Mouse (Mus musculus): ENCODE results near the gene Taar7a.
A peak's percentile ranks its signal among the peaks of the same experiment; 100 is the strongest.

Gene Taar7a

DNA sequence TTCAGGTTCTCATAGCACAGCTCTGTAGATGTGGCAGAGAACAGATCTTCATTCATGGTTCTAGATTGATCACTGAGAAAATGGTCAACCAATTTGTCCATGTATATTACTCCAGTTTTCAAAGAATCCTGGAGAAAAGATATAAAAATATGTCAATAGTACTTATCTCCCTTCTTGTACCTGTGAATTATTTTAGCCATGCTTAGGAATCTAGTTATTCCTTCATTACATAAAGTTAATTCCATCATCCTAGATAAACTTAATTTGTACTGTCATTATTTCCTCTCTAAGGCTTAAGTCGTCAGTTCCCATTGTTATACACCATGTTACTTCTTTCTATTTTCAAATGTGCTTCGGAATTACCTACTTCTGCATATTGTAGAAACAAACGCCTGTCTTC is at the start of gene Taar7a:
Taar7a (minus strand) TSS at position 101 of the 400 bp plus-strand sequence.
- no peak for DNase-seq (ENCODE audit: low spot score in 2 of 2)

DNA sequence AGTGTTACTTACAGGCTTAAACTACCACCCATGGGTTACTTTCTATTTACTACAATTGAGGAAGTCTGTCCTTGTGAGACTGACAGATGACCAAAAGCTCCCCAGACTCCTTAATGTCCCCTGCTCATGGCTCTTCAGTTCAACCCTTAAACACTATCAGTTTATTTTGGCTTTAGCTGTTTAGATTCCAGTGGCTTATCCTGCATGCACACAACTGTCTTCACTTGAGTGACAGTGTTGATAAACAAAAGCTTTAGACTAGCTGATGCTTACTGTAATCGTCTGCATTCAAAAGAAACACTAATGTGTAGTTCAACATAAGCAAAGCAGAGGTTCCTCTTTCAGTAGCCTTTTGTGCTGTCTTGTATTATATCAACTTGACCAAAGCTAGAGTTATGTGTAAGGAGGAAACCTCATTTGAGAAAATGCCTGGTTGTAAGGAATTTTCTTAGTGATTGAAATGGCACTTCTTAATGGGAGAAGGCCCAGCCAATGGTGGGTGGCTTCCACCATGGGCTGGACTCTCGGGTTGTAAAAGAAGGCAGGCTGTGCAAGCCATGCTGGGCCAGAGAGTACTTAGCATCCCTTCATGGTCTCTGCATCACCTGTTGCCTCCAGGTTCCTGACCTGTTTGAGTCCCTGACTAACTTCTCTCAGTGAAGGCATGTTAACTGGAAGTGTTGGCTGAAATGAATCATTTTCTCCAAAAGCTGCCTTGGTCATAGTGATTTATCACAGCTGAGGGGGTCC is 47.0 kb upstream of the Taar7a start:
- DNase-seq (ENCODE audit: low spot score in 2 of 2), result no peak

DNA sequence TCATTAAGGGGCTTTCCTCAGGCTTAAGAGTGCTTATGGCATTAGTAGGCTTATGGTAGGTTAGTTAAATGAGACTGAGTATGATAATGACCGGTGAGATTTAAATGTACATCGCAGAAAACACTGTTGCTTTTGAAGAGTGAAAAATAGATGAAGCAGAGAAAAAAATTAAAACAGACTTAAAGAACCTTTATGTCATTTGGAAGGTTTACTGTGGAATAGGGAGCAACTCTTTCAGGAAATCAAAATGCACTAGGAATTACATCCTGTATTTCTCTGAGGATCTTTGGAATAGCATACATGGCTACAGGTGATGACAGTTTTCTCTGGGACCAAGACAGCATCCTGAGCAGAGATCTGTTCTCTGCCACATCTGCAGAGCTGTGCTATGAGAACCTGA is 44.0 kb upstream of the Taar7a start, which contains the start of gene Taar7e:
Taar7e (plus strand) TSS at position 301 of the 400 bp plus-strand sequence.
- no peak for DNase-seq (ENCODE audit: low spot score in 2 of 2)

DNA sequence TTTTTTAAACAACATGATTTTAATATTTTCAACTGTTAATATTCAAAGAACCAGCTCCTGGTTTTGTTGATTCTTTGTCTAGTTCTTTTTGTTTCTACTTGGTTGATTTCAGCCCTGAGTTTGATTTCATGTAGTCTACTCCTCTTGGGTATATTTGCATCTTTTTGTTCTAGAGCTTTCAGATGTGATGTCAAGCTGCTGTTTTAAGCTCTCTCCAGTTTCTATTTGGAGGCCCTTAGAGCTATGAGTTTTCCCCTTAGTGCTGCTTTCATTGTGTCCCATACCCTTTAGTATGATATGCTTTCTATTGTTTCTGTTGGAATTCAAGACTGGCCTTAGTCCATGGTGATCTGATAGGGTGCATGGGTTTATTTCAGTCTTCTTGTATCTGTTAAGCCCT is 38.1 kb upstream of the Taar7a start:
- no peak for DNase-seq (ENCODE audit: low spot score in 2 of 2)

DNA sequence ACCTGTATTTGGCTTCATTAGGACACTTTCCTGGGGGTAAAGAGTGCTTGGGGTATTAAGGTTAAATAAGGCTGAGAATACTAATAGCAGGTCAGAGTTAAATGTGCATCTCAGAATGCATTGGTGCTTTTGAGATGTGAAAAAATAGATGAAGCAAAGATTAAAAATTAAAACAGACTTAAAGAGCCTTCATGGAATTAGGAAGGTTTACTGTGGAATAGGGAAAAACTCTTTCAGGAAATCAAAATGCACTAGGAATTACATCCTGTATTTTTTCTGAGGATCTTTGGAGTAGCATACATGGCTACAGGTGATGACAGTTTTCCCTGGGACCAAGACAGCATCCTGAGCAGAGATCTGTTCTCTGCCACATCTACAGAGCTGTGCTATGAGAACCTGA is 33.6 kb upstream of the Taar7a start, which contains the start of gene Taar7d:
Taar7d (plus strand) TSS at position 301 of the 400 bp plus-strand sequence.
- no peak for DNase-seq (ENCODE audit: low spot score in 2 of 2)

DNA sequence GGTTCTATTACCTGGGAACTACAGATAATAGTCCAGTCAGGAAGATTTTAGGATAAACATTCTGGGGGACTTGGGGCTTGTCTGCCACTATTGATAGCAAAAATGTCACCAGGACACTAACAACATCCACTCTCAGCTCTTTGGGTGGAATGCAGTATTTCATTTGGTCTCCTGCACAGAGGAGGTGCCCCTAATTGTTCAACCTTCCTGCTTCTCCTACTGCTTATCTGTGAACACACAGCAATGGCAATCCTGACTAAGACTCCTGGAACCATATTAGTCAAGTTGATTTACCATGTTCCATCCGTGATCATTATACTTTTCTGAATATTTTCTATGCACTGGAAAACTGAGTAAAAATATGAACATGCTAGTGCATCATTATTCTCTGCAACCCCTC is 14.9 kb upstream of the Taar7a start:
- no peak for DNase-seq (ENCODE audit: low spot score in 2 of 2)

DNA sequence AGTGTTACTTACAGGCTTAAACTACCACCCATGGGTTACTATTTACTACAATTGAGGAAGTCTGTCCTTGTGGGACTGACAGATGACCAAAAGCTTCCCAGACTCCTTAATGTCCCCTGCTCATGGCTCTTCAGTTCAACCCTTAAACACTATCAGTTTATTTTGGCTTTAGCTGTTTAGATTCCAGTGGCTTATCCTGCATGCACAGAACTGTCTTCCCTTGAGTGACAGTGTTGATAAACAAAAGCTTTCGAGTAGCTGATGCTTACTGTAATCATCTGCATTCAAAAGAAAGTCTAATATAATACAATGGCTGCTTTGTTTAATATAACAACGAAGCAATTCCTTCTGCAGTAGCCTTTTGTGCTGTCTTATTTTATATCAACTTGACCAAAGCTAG is 13.8 kb upstream of the Taar7a start:
- DNase-seq (ENCODE audit: low spot score in 2 of 2), result no peak

DNA sequence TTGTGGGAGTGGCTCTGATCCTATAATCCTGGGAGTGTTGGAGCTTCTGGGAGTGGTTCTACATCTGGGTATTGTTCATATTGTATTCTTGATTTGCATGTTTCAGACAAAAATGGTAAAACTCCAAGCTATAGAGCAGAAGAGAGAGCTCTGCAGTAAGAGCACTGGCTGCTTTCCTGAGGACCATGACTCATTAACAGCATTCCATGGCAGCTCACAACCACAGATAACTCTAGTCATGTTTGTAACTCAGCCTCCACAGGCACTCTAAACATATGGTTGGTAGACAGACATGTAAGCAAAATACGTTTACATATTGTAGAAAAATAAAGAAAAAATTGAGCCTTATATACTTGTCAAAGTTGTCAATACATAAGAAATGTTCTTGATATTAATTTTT is 13.2 kb upstream of the Taar7a start:
- DNase-seq (ENCODE audit: low spot score in 2 of 2), result no peak

DNA sequence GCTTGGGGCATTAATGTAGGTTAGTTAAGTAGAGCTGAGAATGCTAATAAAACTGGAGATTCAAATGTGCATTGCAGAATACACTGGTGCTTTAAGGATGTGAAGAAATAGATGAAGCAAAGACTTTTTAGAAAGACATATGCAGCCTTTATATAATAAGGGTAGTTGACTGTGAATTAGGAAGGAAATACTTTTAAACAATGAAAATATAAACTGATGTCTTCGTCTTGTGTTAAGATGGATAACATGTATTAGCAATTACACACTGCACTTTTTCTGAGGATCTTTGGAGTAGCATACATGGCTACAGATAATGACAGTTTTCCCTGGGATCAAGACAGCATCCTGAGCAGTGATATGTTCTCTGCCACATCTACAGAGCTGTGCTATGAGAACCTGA is 6.4 kb upstream of the Taar7a start, which contains the start of gene Taar7b:
Taar7b (plus strand) TSS at position 301 of the 400 bp plus-strand sequence.
- no peak for DNase-seq (ENCODE audit: low spot score in 2 of 2)

DNA sequence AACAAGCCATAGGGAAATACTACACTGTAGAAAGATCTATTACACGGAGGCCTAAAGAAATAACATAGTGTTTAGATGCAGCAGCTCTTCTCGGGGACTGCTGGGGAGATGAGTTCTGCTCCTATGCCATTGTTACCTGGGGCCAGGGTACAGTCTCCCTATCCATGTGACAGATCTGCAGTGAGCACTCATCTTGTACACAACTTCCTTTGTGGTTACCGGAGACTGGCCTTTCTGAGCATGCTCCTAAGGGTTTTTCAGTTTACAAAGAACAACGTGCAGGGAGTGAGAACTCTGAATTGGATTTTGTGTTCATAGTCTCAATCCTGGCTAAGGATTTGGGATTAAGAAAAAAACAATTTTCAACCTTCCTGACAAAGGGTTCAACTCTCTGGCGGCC is 6.9 kb downstream of the Taar7a start:
- no peak for DNase-seq (ENCODE audit: low spot score in 2 of 2)

DNA sequence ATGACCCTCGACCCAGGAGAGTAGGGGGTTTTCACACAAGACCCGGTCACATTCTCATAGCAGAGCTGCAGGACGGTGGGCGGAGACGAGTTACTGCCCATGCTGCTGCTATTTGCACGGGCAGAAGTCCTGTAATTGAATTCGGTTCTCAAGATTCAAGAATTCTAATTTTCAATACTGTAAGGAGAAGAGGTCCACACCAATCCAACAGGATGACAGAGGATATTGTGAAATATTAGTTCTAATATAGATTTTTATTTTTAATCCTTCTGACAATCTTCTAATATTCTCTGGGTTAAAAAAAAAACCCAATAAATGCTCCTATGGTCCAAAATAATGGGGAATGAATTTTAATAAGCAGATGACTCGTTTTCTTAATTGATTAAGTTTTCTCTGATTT is 7.7 kb downstream of the Taar7a start, which contains the start of gene Taar6:
Taar6 (minus strand) TSS at position 101 of the 400 bp plus-strand sequence.
- no peak for DNase-seq (ENCODE audit: low spot score in 2 of 2)

DNA sequence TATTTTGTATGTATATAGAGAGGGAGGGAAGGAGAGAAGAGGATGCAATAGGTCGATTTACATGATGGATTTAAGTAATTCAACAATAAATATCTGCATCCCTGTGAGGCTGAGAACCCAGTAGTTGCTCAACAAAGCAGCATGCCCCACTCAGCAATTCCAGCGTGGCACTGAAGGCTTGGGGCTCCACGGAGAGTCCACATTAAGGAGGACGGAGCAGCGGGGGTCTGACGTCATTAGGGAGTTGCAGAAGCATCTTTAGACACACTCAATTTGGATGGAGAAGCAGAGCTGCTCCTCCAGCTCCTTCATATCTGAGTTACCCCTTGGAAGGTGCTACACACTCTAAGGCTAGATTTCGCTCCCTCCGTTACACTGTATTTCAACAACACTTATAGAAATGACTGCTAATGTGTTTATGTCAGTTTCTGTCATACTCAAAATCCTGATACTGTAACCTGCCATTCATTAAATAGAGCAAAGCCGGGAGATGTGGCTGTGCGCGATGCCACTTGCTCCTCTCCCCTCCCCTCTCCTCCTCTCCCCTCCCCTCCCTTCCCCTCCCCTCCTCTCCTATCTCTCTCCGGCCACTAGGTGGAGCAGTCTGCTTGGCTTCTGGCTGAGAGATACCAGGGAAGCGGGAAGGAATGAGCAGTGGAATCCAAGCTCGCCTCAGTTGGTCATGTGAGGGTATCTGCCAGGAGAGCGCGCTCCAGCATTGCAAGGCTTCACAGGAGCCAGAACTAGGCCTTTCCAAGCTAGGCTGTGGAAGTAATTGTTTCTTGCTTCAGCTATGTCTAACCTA is 14.2 kb downstream of the Taar7a start:
- peak; percentile 45 to 69 for DNase-seq (ENCODE audit: low spot score in 2 of 2)

DNA sequence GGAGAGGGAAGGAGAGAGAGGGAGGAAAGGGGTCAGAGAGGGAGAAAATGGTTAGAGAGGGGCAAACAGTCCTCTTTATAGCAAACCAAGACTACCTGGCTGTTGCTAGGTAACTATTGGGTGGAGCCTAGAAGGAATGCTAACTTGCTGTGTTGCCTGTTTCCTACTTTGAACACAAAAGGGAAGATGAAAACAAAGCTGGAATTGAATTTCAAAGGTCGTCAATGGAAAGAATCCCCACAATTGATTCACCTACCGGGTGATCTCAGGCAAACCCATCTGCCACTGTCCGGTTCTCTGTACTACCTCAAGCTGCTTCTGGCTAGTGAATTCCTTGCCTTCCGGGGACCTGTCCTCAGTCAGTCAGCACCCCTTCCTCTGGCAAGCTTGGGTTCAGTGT is 15.3 kb downstream of the Taar7a start:
- no peak for DNase-seq (ENCODE audit: low spot score in 2 of 2)

DNA sequence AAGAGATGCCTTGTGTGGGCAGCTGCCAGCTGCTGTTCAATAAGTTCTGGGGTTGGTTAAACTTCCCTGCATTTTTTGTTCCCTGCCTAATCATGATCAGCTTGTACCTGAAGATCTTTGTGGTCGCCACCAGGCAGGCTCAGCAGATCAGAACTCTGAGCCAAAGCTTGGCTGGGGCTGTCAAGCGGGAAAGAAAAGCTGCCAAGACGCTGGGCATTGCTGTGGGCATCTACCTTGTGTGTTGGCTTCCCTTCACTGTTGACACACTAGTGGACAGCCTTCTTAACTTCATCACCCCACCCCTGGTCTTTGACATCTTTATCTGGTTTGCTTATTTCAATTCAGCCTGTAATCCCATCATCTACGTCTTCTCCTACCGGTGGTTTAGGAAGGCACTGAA is 22.0 kb downstream of the Taar7a start:
- DNase-seq (ENCODE audit: low spot score in 2 of 2), result no peak

DNA sequence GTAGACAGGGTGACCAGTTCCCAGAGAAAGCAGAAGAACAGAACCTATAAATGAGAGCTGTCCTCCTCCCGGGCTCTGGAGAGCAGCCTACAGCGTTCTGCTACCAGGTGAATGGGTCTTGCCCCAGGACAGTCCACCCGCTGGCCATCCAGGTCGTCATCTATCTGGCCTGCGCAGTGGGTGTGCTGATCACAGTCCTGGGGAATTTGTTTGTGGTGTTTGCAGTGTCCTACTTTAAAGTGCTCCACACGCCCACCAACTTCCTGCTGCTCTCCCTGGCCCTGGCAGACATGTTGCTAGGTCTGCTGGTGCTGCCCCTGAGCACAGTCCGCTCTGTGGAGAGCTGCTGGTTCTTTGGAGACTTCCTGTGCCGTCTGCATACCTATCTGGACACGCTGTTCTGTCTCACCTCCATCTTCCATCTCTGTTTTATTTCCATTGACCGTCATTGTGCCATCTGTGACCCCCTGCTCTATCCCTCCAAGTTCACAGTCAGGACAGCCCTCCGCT is 22.6 kb downstream of the Taar7a start, which contains the start of gene Taar5:
Taar5 (plus strand) TSS at position 51 of the 510 bp plus-strand sequence.
- no peak for DNase-seq (ENCODE audit: low spot score in 2 of 2)

DNA sequence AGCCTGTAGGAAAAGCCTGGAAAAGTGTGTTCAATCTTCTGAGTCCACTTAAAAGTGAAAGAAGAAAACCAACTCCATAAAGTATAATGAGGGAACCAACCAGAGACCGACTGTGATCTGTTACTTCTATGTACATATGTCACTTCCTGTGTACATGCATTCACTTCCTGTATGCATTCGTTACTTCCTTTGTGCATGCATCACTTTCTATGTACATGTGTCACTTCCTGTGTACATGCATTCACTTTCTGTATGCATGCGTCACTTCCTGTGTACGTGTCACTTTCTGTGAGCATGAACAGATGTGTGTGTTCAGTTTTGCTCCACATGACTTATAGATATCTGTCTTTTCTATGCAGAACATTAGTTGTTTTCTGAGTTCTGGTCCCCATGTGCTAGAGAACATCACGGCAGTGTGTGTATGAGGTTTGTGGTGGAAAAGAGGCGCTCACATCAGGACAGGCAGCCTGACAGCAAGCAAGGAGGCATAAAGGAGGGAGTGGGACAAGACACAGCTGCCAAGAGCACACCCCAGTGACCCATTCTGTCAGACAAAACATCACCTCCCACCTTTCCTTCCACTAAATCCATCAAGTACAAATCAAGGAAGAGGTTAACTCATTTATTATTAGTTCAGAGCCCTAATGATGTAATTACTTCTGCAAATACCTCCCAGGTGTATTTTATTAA is 28.2 kb downstream of the Taar7a start:
- DNase-seq (ENCODE audit: low spot score in 2 of 2), result no peak

DNA sequence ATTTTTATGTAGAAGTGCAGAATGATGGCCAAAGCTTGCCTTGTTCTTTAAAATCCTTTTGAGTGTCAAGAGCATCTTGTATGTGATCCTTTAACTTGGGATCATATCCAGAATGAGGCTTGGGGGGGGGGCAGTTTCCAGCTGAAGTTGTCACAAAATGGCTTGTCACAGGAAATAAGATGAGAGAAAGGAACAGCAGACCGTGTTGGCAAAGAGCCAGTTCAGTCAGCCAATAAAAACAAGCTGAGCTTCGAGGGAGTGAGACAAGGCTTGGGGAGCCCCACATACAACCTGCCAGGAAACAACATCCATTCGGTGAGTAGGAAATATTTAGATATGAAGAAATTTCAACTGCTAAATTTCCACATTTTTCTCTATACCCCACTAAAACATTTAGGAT is 29.8 kb downstream of the Taar7a start:
- peak; percentile 21 to 59 for DNase-seq (ENCODE audit: low spot score in 2 of 2)

DNA sequence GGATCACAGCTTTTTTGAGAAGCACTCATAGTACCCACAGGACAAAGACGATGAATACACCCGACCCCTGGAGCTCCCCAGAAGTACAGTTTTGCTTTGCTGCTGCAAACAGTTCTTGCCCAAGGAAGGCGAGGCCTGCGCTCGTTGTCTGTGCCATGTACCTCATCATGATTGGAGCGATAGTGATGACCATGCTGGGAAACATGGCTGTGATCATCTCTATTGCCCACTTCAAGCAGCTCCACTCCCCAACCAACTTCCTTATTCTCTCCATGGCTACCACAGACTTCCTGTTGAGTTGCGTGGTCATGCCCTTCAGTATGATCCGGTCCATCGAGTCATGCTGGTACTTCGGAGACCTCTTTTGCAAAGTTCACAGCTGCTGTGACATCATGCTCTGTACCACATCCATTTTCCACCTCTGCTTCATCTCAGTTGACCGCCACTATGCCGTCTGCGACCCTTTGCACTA is 32.8 kb downstream of the Taar7a start, which contains the start of gene Taar4:
Taar4 (plus strand) TSS at position 51 of the 472 bp plus-strand sequence.
- DNase-seq (ENCODE audit: low spot score in 2 of 2), result no peak

DNA sequence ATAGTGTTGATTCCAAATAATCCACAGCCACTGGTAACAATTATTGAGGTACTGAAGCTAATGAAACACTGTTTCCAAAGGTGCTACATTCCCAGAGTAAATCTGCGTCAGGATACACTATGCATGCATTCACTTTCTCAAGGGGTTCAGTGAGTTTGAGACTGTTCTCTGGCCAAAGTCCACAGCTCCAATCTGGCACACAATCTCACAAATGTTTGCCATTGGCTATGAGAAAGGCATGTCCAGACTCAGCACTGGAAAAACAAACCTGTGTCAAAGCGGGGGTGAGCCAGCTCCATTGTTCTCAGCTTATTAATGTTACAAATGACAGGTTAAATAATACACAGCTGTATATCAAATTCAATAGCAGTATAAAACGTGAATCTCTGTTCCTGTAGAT is 34.2 kb downstream of the Taar7a start:
- no peak for DNase-seq (ENCODE audit: low spot score in 2 of 2)

DNA sequence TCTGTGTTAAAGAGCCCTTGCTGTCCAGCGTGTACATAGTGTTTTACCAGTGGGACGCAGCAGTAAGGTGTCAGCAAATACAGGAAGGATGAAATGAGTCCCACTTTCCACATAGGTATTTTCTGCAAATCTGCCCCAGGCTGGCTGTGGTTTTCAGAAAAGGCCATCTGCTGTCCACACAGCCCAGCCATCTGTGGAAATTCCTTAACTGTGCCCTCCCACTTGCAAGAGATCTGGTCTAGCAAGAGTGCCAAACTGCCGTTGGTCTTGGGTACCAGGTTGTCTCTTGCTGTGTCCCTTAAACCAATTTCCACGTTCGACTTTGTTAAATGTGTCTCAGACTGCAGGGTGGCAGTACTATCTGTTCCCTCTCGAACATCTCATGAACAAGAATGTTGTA is 41.6 kb downstream of the Taar7a start:
- DNase-seq (ENCODE audit: low spot score in 2 of 2), result peak in 1 of 2 experiments; percentile 10

DNA sequence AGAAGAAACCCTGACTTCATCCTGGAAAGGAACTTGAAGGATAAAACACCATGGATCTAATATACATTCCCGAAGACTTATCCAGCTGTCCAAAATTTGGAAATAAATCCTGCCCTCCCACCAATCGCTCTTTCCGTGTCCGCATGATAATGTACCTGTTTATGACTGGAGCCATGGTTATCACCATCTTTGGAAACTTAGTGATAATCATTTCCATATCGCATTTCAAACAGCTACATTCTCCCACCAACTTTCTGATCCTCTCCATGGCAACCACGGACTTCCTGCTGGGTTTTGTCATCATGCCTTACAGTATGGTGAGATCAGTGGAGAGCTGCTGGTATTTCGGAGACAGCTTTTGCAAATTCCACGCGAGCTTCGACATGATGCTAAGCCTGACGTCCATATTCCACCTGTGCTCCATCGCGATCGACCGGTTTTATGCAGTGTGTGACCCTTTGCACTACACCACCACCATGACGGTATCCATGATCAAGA is 43.7 kb downstream of the Taar7a start, which contains the start of gene Taar3:
Taar3 (plus strand) TSS at position 51 of the 498 bp plus-strand sequence.
- no peak for DNase-seq (ENCODE audit: low spot score in 2 of 2)
